Mouse (Mus musculus) adrenal gland, postnatal 10 days (tissue): ENCODE results near the gene Cds2. TPM values are rescaled to one million over a fixed set of nuclear protein-coding genes. Genes with fewer than 3 reads are reported as not detected.
"Not testable (repeated sequence)": the region's sequence is repeated elsewhere in the genome, so short reads cannot be mapped to it uniquely, and the experiment has no call there.

ENCODE experiments used
- DNase-seq: peaks from one replicate; pipeline ENCODE4 v3.0.0; 2021; ENCODE audit warnings: mixed read lengths
- long read RNA-seq, 2 experiments: library from polyadenylated mRNA; stranded (forward); transcript quantifications; one replicate each; pipeline ENCODE4 v2.0.0; 2021
- total RNA-seq, 2 experiments: library from RNA; stranded (reverse); gene quantifications; 2 replicates each; pipeline ENCODE4 v1.2.3; 2021

Gene Cds2
- 10 to 100 TPM; 52.2 to 54.9 TPM for total RNA-seq
- long read RNA-seq, experiment 1, full-length matches to known transcripts: 19 of 46 reads
- long read RNA-seq, experiment 1, partial matches to known transcripts: 8 of 46 reads
- long read RNA-seq, experiment 1, other reads (novel, unspliced or antisense): 19 of 46 reads
- long read RNA-seq, experiment 2, full-length matches to known transcripts: 11 of 36 reads
- long read RNA-seq, experiment 2, partial matches to known transcripts: 4 of 36 reads
- long read RNA-seq, experiment 2, other reads (novel, unspliced or antisense): 21 of 36 reads

GRCm38 (mm10) chr2:132262879-132263398 is at the start of gene Cds2:
TSS of gene Cds2 (plus strand) at chr2:132263148.
- peak; percentile 100 for DNase-seq

GRCm38 (mm10) chr2:132221611-132222073 is 41.3 kb upstream of the Cds2 start:
- peak; percentile 14 for DNase-seq

- no peak for DNase-seq
Observed at GRCm38 (mm10) chr2:132224359-132224758, 38.6 kb upstream of the Cds2 start.

GRCm38 (mm10) chr2:132232413-132232945 is 30.5 kb upstream of the Cds2 start:
- DNase-seq: no peak

GRCm38 (mm10) chr2:132233985-132234765 is 28.8 kb upstream of the Cds2 start:
- DNase-seq: no peak

- DNase-seq: no peak
Observed at GRCm38 (mm10) chr2:132235291-132235690, 27.7 kb upstream of the Cds2 start.

- peak; percentile 14 for DNase-seq
Observed at GRCm38 (mm10) chr2:132235975-132236374, 27.0 kb upstream of the Cds2 start.

GRCm38 (mm10) chr2:132239434-132239833 is 23.5 kb upstream of the Cds2 start:
- DNase-seq: not testable (repeated sequence)

GRCm38 (mm10) chr2:132240457-132240856 is 22.5 kb upstream of the Cds2 start:
- peak; percentile 83 for DNase-seq

- DNase-seq: no peak
Observed at GRCm38 (mm10) chr2:132243370-132243769, 19.6 kb upstream of the Cds2 start.

- DNase-seq: peak; percentile 96
Observed at GRCm38 (mm10) chr2:132247539-132248313, 15.2 kb upstream of the Cds2 start, which contains the start of gene Tmem230. TSS of gene Tmem230 (minus strand) at chr2:132247807.

- no peak for DNase-seq
Observed at GRCm38 (mm10) chr2:132251911-132252310, 11.0 kb upstream of the Cds2 start.

GRCm38 (mm10) chr2:132252542-132253528 is 10.1 kb upstream of the Cds2 start, which contains the start of gene Pcna:
TSS of gene Pcna (minus strand) at chr2:132253314.
- peak; percentile 97 for DNase-seq

GRCm38 (mm10) chr2:132253603-132254002 is 9.3 kb upstream of the Cds2 start:
- no peak for DNase-seq

- DNase-seq: no peak
Observed at GRCm38 (mm10) chr2:132257350-132258068, 5.4 kb upstream of the Cds2 start.

- no peak for DNase-seq
Observed at GRCm38 (mm10) chr2:132260601-132261000, 2.3 kb upstream of the Cds2 start.

- no peak for DNase-seq
Observed at GRCm38 (mm10) chr2:132262175-132262574, 773 bp upstream of the Cds2 start.

GRCm38 (mm10) chr2:132263421-132264265 is 695 bp downstream of the Cds2 start:
- peak; percentile 44 for DNase-seq

GRCm38 (mm10) chr2:132264266-132264710 is 1.3 kb downstream of the Cds2 start:
- DNase-seq: no peak
